Mouse (Mus musculus) stomach, embryonic 16.5 days (tissue): Measurements from ENCODE around the gene Mycbp2. TPM values are rescaled to one million over a fixed set of nuclear protein-coding genes. Genes with fewer than 3 reads are reported as not detected.
A peak's percentile ranks its signal among the peaks of the same experiment; 100 is the strongest.

ENCODE experiments used
- ATAC-seq: fragments of 200-750 bp; cut with Nextera tagmentation; 2 replicates; pipeline ENCODE4 v1.8.0; 2017; ENCODE audit warnings: moderate number of reproducible peaks, moderate TSS enrichment; ENCODE audit not compliant: insufficient read depth, low FRiP score
- H3K27ac ChIP-seq: fragments of 300-500 bp; sonication (generic); 2 replicates; pipeline ENCODE4 v1.5.1; 2014; ENCODE audit warnings: low read length
- H3K27me3 ChIP-seq: fragments of 300-500 bp; sonication (generic); 2 replicates; pipeline ENCODE4 v1.6.1; 2014; ENCODE audit warnings: low read length, control low read depth, mixed read lengths; ENCODE audit not compliant: control insufficient read depth, insufficient read depth
- H3K36me3 ChIP-seq: fragments of 300-500 bp; sonication (generic); 2 replicates; pipeline ENCODE4 v1.6.1; 2014; ENCODE audit warnings: low read length; ENCODE audit not compliant: control insufficient read depth, insufficient read depth
- H3K4me1 ChIP-seq: fragments of 300-500 bp; sonication (generic); 2 replicates; pipeline ENCODE4 v1.6.1; 2014; ENCODE audit warnings: low read length, control low read depth, mixed read lengths; ENCODE audit not compliant: control insufficient read depth, insufficient read depth
- H3K4me2 ChIP-seq: fragments of 300-500 bp; sonication (generic); 2 replicates; pipeline ENCODE4 v1.6.1; 2014; ENCODE audit warnings: low read depth, low read length, mixed read lengths
- H3K4me3 ChIP-seq: fragments of 300-500 bp; sonication (generic); replicated peaks from 2 replicates; pipeline ENCODE4 v1.5.1; 2014; ENCODE audit warnings: mild to moderate bottlenecking, low read length
- H3K9ac ChIP-seq: fragments of 300-500 bp; sonication (generic); 2 replicates; pipeline ENCODE4 v1.6.1; 2014; ENCODE audit warnings: low read length
- H3K9me3 ChIP-seq: fragments of 300-500 bp; sonication (generic); replicated peaks from 2 replicates; pipeline ENCODE4 v1.6.1; 2016; ENCODE audit warnings: low read length, control low read depth; ENCODE audit not compliant: control insufficient read depth
- WGBS: fragments of 180-500 bp; shearing (Covaris S2); extraction: QIAGEN DNeasy Blood & Tissue Kit; methylation state at CpG from one replicate; pipeline ENCODE4 v1.1.7; 2014; 5-methylcytosine and 5-hydroxymethylcytosine counted together
- polyA plus RNA-seq: library from polyadenylated mRNA; unstranded; fragments of >200 nt; fragmentation: Nextera tagmentation; extraction: Ambion mirVana; gene quantifications from 2 replicates; pipeline ENCODE4 v1.2.1, GENCODE M21; 2015

Gene Mycbp2
- polyA plus RNA-seq, 1 experiment from 2014 or later: 20.1 TPM

DNA sequence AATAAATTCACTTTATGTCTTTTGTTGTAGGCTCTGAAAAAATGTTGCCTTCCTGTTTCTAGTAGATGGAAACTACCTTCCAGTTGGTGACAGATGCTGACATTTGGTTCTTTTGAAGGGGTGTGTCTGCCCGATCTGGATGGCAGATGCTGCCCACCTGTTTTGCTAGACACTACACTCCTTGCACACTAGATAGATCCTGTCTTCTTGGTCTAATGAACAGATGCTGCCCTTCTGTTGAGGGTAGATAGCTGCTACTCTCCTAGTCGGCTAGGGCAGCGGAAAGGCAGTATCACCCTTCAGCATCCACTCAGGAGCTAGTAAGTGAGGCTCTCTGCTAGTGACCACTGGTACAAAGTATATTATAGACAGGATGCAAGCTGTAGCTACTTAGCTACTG is 9.5 kb upstream of the Mycbp2 start:
- Histone ChIP-seq H3K4me3 (no peak overlapping the region), H3K9ac (no peak overlapping the region), H3K27me3 (no peaks in the 10 kb centered on the region), H3K4me1 (peaks cover 7% of the 10 kb centered on the region; the same call in 1 of the 2 replicates), H3K4me2 (no peak overlapping the region), H3K36me3 (no peaks in the 10 kb centered on the region), H3K9me3 (no peaks in the 10 kb centered on the region), H3K27ac (no peak overlapping the region)
- ATAC-seq: no peak
- WGBS: 66% methylated on average over 3 of the region's 3 CpGs

DNA sequence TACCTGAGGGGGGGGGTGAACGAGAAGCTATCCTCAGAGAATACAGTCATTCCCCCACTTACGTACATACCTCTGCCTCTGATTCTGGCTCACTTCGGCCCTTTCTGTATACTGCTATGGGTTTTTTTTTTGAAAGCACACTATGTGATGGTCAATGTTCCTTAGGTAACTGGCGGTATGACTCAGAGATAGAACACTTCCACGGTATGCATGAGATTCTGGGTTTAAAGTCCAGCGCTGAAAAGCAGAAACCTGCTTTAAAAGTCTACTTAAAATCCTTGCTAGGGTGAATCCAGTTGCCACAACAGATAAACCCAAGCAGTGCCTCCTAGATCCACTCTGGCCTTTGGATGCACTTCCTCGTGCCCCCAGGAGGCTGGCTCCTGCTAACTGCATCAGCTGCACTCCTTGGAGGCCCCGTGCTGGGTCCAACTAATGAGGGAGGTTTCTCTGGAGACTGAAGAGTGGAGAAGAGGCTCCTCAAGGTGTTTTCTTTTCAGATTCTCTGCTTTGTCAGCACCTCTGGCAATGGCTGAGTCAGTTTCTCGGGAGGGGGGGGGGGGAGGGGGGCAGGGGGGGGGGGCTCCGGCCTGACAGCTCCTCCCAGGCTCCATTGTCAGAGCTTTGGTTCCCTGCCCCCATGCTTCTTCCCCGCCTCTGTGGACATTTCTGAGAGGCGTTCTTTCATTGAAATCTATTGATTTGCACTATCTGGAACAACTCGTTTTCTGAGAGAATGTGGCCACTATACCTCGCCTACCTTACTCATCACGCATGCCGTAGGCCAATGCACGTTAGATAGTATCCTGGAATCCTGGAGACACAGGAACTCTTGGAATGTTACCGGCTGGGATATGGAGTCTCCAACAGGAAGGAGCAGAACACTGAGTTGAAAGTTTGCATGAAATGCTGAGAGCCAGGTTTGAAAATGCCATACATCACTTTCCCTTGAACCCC is 8.1 kb upstream of the Mycbp2 start:
- H3K36me3 ChIP-seq: no peaks in the 10 kb centered on the region
- H3K27ac ChIP-seq: peak overlapping the region; percentile 52; the same call in 1 of the 2 replicates
- ATAC-seq: no peak
- 28% methylated on average over 17 of the region's 18 CpGs for WGBS
- H3K9me3 ChIP-seq: no peaks in the 10 kb centered on the region
- peaks cover 11% of the 10 kb centered on the region for H3K4me1 ChIP-seq
- H3K4me3 ChIP-seq: no peak overlapping the region
- peak overlapping the region; percentile 38 for H3K4me2 ChIP-seq
- no peaks in the 10 kb centered on the region for H3K27me3 ChIP-seq
- peak overlapping the region; percentile 63 for H3K9ac ChIP-seq

DNA sequence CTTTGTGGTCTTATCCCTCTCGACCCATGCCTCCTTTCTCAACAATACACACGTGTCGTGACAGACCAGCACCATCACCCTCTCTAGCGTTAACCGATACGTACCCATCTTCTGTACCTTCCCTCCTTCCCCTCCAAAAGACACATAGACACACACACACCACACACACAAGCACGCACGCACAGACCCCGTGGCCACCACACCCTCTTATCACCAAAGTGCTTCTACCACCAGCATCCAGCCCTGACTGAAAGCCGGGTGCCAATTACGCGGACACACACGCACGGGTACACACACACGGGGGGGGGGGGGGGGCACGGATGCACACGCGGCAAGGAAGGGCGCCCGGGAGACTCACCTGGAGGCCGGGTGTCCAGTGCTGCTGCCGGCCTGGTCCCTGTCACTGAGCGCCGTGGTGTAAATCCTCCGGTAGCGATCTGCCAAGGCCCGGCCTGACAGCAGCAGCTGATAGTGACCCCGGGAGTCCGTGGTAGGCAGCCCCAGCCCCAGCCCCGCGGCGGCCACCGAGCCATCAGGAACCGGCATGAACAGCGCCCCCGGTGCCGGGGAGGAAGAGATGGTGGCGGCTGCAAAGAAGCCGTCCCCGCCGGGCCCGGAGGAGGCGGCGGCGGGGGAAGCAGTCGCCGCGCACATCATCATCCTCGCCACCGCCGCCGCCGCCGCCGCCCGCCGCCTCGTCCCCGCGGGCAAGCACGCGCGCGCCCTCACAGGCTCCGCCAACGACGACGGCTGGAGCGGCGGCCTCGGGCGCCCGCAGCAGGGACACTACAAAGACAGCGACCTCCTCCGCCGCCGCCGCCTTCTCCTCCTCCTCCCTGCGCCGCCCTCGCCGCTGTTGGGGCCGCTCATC is 521 bp downstream of the Mycbp2 start:
- Histone ChIP-seq H3K4me1 (peaks cover 23% of the 10 kb centered on the region; the same call in 1 of the 2 replicates), H3K36me3 (no peaks in the 10 kb centered on the region)
- WGBS: under 1% methylated on average over 68 of the region's 83 CpGs

DNA sequence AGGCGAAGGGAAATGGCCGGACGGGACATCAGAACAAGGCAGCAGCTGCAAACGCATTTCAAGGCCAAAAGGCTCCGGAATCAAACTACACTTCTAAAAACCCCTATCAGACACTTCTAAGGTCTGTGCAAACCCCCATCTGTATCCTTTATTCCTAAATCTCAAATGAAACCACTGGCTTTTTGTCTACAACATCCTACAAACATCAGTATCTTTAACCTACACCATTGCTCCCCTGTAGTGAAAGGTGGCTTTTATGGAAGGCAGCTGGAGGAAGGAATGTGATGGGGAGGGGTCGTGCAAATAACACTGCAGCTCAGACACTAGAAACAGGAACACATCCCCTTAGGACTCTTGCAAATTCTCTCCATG is 1.1 kb downstream of the Mycbp2 start:
- Histone ChIP-seq H3K4me2 (peak overlapping the region; percentile 73), H3K27ac (peak overlapping the region; percentile 38; the same call in 1 of the 2 replicates), H3K27me3 (no peaks in the 10 kb centered on the region), H3K9ac (peak overlapping the region; percentile 87), H3K4me3 (peak overlapping the region; percentile 83), H3K9me3 (no peaks in the 10 kb centered on the region), H3K36me3 (no peaks in the 10 kb centered on the region), H3K4me1 (peaks cover 23% of the 10 kb centered on the region; the same call in 1 of the 2 replicates)
- ATAC-seq: no peak
- 4% methylated on average over 6 of the region's 6 CpGs for WGBS

More for the DNA sequence above, 521 bp downstream of the Mycbp2 start:
- H3K9ac ChIP-seq: peak overlapping the region; percentile 87
- H3K27me3 ChIP-seq: no peaks in the 10 kb centered on the region
- peak; percentile 42 for ATAC-seq
- peak overlapping the region; percentile 87 for H3K27ac ChIP-seq
- H3K4me3 ChIP-seq: peak overlapping the region; percentile 83
- peak overlapping the region; percentile 73 for H3K4me2 ChIP-seq
- no peaks in the 10 kb centered on the region for H3K9me3 ChIP-seq

DNA sequence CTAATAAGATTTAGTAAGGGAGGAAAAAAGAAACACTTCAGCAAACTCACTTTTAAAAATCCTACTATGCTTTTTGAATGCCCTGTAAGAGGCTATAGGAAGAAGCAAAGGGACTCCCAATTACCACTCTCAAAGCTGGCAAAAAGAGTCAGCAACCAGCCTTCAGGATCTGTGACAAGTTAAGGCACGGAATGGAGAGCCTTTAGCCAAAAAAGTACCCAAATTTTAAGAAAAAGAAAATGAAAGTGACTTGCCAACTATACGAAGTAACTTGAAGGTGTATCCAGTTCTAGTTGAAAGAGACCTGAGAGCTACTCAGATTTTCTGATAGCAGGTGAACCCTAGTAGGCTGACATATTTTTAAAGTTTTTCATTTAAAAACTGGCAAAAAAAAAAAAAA is 1.6 kb downstream of the Mycbp2 start:
- H3K27me3 ChIP-seq: no peaks in the 10 kb centered on the region
- 41% methylated on average over 2 of the region's 2 CpGs for WGBS
- no peak for ATAC-seq
- no peaks in the 10 kb centered on the region for H3K36me3 ChIP-seq
- H3K9ac ChIP-seq: peak overlapping the region; percentile 46; the same call in 1 of the 2 replicates
- H3K27ac ChIP-seq: no peak overlapping the region
- H3K4me1 ChIP-seq: peaks cover 21% of the 10 kb centered on the region; the same call in 1 of the 2 replicates
- peak overlapping the region; percentile 73 for H3K4me2 ChIP-seq
- no peaks in the 10 kb centered on the region for H3K9me3 ChIP-seq
- H3K4me3 ChIP-seq: peak overlapping the region; percentile 83

DNA sequence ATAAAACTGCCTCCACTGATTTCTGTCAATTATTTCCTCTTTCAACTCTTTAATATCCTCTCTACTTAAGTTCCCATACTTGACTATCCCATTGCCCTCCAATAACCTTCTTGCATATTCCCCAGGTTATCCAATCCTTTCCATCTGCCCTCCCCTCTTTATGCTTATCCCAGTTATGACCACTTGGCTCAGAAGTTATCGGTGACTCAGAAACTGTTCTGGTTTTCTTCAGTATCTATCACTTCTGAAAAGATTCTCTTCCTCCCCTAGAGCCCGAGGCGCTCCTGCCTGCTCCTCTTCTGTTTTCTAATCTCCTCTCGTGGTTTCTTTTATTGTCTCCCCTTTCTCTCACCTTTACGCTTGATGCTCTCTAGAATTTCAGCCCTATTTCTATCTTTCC is 2.8 kb downstream of the Mycbp2 start:
- 62% methylated on average over 5 of the region's 5 CpGs for WGBS
- H3K36me3 ChIP-seq: no peaks in the 10 kb centered on the region
- H3K9me3 ChIP-seq: no peaks in the 10 kb centered on the region
- no peak overlapping the region for H3K4me3 ChIP-seq
- H3K27ac ChIP-seq: no peak overlapping the region
- no peaks in the 10 kb centered on the region for H3K27me3 ChIP-seq
- H3K4me2 ChIP-seq: no peak overlapping the region; the same call in 1 of the 2 replicates
- no peak overlapping the region for H3K9ac ChIP-seq
- ATAC-seq: no peak
- H3K4me1 ChIP-seq: peaks cover 20% of the 10 kb centered on the region; the same call in 1 of the 2 replicates

DNA sequence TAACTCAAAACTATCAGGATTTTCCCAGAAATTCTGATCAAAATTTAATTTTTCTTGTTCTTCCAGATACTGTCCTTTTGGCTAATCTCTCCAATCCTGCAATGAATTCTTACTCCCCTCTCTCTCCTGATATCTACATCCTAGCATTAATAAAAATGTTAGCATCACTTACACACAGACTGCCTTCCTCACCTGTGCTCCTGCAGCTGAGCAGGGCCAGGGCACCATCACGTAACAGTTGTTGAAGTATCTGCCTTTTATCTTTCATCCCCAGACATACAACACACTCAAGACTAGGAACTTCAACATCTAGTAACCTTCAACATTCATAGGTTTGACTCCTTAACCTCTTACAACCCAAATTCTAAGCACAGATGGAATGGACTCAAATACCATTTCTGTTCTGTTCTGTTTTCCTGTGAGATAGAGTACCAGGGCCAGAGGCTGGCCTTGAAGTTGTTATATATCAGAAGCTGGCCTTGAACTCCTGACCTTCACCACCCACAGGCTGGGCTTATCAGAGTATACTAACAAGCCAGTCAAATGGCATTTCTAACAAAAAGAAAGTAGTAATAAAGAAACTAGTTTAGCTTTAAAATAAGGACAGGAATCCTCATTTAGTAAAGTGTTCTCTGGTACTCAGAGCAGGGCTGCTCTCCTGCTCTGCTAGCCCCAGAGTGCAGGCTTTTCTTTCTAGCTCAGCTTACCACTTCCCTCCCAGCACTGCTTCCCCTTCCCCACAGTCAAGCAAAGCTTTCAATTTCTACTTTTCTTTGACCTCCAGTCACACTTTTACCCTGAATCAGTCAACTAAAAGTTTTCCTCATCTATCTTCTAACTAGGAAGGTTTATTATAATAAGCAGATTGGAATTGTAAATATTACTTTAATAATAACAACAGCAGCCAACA is 5.0 kb downstream of the Mycbp2 start:
- no peak overlapping the region for H3K27ac ChIP-seq
- peaks cover 16% of the 10 kb centered on the region; the same call in 1 of the 2 replicates for H3K4me1 ChIP-seq
- 64% methylated on average over 1 of the region's 1 CpGs for whole genome bisulfite sequencing
- H3K4me2 ChIP-seq: no peak overlapping the region
- no peak overlapping the region for H3K4me3 ChIP-seq
- H3K9ac ChIP-seq: no peak overlapping the region
- no peaks in the 10 kb centered on the region for H3K27me3 ChIP-seq
- no peaks in the 10 kb centered on the region for H3K9me3 ChIP-seq
- no peaks in the 10 kb centered on the region for H3K36me3 ChIP-seq
- ATAC-seq: no peak

DNA sequence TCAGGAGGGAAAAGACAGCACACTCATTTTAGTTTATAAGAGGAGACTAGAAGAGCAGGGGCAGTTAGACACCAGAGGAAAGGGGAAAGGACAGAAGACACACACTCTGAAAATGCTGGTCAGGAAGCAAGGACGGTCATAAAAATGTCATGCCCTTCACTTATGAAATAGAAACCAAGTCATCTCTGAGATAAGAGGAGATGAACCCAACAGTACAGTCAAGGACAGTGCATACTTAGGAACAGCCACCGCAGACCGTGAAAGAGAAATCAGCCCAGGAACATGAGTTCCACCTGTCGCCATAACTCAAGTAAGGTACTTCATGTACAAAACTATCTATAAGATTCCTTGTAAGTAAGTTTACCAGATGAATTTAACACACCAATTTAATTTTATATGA is 33.7 kb downstream of the Mycbp2 start:
- H3K4me3 ChIP-seq: no peak overlapping the region
- no peaks in the 10 kb centered on the region for H3K4me1 ChIP-seq
- no peaks in the 10 kb centered on the region for H3K27me3 ChIP-seq
- peaks cover 19% of the 10 kb centered on the region for H3K36me3 ChIP-seq
- no peak overlapping the region for H3K4me2 ChIP-seq
- H3K9me3 ChIP-seq: no peaks in the 10 kb centered on the region
- no peak overlapping the region for H3K27ac ChIP-seq
- WGBS: 97% methylated on average over 4 of the region's 4 CpGs
- no peak for ATAC-seq
- H3K9ac ChIP-seq: no peak overlapping the region
